Mouse (Mus musculus) G1E (cell line): Measurements from ENCODE around the gene Tfeb. TPM values are rescaled to one million over a fixed set of nuclear protein-coding genes. Genes with fewer than 3 reads are reported as not detected.

Source experiments
- ATAC-seq: 2 replicates; pipeline ENCODE4 v1.8.0; 2016; ENCODE audit warnings: mild to moderate bottlenecking; ENCODE audit not compliant: insufficient number of reproducible peaks, poor library complexity, low FRiP score, severe bottlenecking; ENCODE audit errors: extremely low read depth
- DNase-seq: peaks from one replicate; pipeline ENCODE4 v3.0.0; 2012; ENCODE audit warnings: low spot score
- H3K27me3 ChIP-seq: 2 replicates; pipeline ENCODE4 v1.6.1; 2012; ENCODE audit warnings: mild to moderate bottlenecking, low read length, inconsistent platforms; ENCODE audit not compliant: insufficient read depth
- H3K36me3 ChIP-seq: replicated peaks from 2 replicates; pipeline ENCODE3; 2012; ENCODE audit warnings: mild to moderate bottlenecking, inconsistent platforms
- H3K4me1 ChIP-seq: 2 replicates; pipeline ENCODE4 v1.6.1; 2012; ENCODE audit warnings: low read depth, low read length, inconsistent platforms, mixed read lengths; ENCODE audit not compliant: insufficient read depth
- H3K4me3 ChIP-seq: 2 replicates; pipeline ENCODE4 v1.5.1; 2012; ENCODE audit warnings: low read depth, mild to moderate bottlenecking, inconsistent platforms, low read length, moderate library complexity, mixed read lengths
- H3K9me3 ChIP-seq: replicated peaks from 2 replicates; pipeline ENCODE4 v1.6.1; 2012; ENCODE audit warnings: inconsistent platforms
- CTCF ChIP-seq: IDR thresholded peaks from 2 replicates; pipeline ENCODE4 v1.5.1; 2012; ENCODE audit warnings: low read depth, low read length, inconsistent platforms, mixed read lengths
- GATA1 ChIP-seq: IDR thresholded peaks from 2 replicates; pipeline ENCODE4 v1.6.1; 2012; ENCODE audit warnings: borderline replicate concordance, low read length, inconsistent platforms, mixed read lengths
- GATA2 ChIP-seq: IDR thresholded peaks from 2 replicates; pipeline ENCODE4 v1.6.1; 2012; ENCODE audit warnings: low read depth, low read length, inconsistent platforms, borderline replicate concordance
- POLR2AphosphoS5 ChIP-seq: IDR thresholded peaks from 2 replicates; pipeline ENCODE4 v1.6.1; 2012; ENCODE audit warnings: low read depth, low read length, inconsistent platforms; ENCODE audit not compliant: insufficient replicate concordance
- TAL1 ChIP-seq: conservative IDR thresholded peaks from 2 replicates; pipeline ENCODE4 v1.6.1; 2012; ENCODE audit warnings: low read depth, low read length, inconsistent platforms, mixed read lengths
- polyA plus RNA-seq: library from polyadenylated mRNA; stranded (reverse); fragments of >175 nt; gene quantifications from 2 replicates; pipeline ENCODE4 v1.2.3, GENCODE M21; 2012
- total RNA-seq, 2 experiments: library from RNA; stranded (forward) in 1 of 2; stranded (reverse) in 1 of 2; fragments of 200-1000 nt in 1 of 2; fragments of >200 nt in 1 of 2; fragmentation: Nextera tagmentation in 1 of 2; gene quantifications; 2 replicates each; pipeline ENCODE4 v1.2.3; 2014 to 2017

The Tfeb gene
- total and polyA plus RNA-seq, 3 experiments = 10.7 to 57.0 (median 11.9) TPM

DNA sequence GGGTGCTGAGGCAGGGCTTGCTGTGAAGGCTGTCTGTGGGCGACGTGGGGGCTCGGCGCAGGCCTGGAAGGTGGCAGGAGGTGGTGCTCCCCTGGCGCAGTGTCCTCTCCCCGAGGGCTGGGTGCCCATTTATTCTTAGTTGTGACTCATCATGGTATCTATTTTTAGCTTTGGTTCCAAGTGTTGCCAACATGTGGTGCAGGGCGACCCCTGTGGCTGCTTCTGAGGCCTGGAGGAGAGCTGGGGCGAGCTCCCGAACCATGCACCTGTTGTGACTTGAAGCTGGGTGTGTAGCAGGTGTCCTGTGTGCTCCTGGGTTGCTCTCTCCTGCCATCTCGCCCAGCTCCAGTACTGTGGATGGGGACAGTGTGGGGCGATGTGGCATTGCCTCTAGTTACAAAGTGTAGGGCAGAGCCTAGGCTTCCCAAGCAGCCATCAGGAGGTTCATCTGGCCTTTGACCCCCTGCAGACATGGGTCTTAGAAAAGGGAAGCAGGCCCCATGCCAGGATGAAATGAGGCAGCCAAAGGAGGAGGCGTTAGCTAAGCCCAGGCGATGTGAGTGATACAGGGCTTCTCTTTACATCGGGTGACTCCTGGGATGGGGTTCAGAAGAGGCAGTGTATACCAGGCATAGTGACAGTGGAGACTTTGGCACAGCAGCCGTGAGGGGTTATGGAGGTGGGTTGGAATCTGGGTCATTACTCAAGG lies 23.0 kb downstream of the Tfeb start:
- DNase-seq = no peak
- H3K4me1 ChIP-seq = peaks cover 55% of the 10 kb centered on the region
- no peak overlapping the region for H3K4me3 ChIP-seq
- peaks cover 46% of the 10 kb centered on the region for H3K36me3 ChIP-seq
- no peaks in the 10 kb centered on the region for H3K9me3 ChIP-seq
- no peak for TF ChIP-seq GATA2
- TF ChIP-seq CTCF = no peak
- no peak for TF ChIP-seq GATA1
- TF ChIP-seq TAL1 = no peak
- no peak for TF ChIP-seq POLR2AphosphoS5
- no peak for ATAC-seq
- H3K27me3 ChIP-seq = no peaks in the 10 kb centered on the region; the same call in 1 of the 2 replicates

DNA sequence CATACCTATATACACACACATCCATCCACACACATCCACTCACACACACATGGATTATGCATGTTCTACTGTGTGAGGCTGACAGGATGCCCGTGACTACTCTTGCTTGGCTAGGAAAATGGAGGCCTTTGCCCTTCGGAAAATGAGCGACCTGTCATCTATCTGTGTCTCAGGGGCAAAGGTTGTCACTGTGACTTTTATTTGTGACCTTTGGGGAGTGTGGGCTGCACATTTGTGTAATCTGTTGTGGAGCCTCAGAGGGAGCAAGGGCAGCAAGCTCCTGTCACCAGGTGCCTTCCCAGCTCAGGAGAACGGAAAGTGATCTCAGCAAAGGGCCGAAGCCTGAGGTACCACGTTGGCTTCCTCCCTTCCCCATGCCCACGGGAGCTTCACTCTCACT lies 25.2 kb downstream of the Tfeb start:
- H3K36me3 ChIP-seq = peaks cover 45% of the 10 kb centered on the region
- peaks cover 56% of the 10 kb centered on the region for H3K4me1 ChIP-seq
- no peaks in the 10 kb centered on the region; the same call in 1 of the 2 replicates for H3K27me3 ChIP-seq
- no peaks in the 10 kb centered on the region for H3K9me3 ChIP-seq
- no peak for ATAC-seq
- TF ChIP-seq POLR2AphosphoS5 = no peak
- TF ChIP-seq TAL1 = no peak
- TF ChIP-seq CTCF = no peak
- TF ChIP-seq GATA2 = no peak
- H3K4me3 ChIP-seq = no peak overlapping the region
- no peak for DNase-seq

GRCm38 (mm10) chr17:47762518-47763340 lies 25.9 kb downstream of the Tfeb start:
- H3K36me3 ChIP-seq = peaks cover 44% of the 10 kb centered on the region
- H3K9me3 ChIP-seq = no peaks in the 10 kb centered on the region
- H3K4me1 ChIP-seq = peaks cover 59% of the 10 kb centered on the region
- H3K27me3 ChIP-seq = no peaks in the 10 kb centered on the region; the same call in 1 of the 2 replicates
- no peak overlapping the region for H3K4me3 ChIP-seq
- ATAC-seq (no peak), DNase-seq (no peak)
- TF ChIP-seq CTCF (no peak), POLR2AphosphoS5 (no peak)

DNA sequence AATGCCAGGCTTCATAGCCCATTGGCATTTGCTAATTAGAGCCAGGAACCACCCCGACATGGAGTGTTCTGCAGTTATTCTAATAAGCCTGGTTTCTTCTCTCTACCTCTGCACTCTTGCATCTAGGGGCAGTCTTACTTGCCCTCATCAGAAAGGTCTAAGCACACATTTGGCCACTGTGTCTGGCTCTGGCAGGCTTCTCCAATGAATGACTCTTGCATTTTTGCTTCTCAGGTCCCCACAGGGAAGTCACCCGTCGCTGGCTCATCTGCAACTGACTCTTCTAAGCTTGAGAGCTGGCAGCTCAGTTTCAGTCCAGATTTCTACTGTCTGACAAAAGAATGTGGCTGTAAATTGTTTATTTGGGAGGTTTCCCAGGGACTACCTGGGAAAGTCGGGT lies 29.2 kb downstream of the Tfeb start:
- Histone ChIP-seq H3K9me3 (0 out of 2 replicates have a peak, but pooled peaks cover 2% of the 10 kb centered on the region), H3K36me3 (peaks cover 34% of the 10 kb centered on the region), H3K4me3 (no peak overlapping the region), H3K4me1 (peaks cover 59% of the 10 kb centered on the region), H3K27me3 (no peaks in the 10 kb centered on the region; the same call in 1 of the 2 replicates)
- DNase-seq (no peak), ATAC-seq (no peak)
- TF ChIP-seq TAL1 (no peak), GATA2 (no peak), GATA1 (no peak)

- ATAC-seq (peak; percentile 50; the same call in 1 of the 2 replicates), DNase-seq (peak; percentile 59)
- Histone ChIP-seq H3K4me1 (peaks cover 57% of the 10 kb centered on the region), H3K36me3 (peaks cover 34% of the 10 kb centered on the region), H3K9me3 (peaks cover 7% of the 10 kb centered on the region), H3K27me3 (no peaks in the 10 kb centered on the region; the same call in 1 of the 2 replicates), H3K4me3 (no peak overlapping the region)
- TF ChIP-seq POLR2AphosphoS5 = no peak
Measured at GRCm38 (mm10) chr17:47766407-47767043, 29.7 kb downstream of the Tfeb start.

- no peak for TF ChIP-seq CTCF
- TF ChIP-seq GATA1 = no peak
- no peak for TF ChIP-seq GATA2
- no peak for TF ChIP-seq TAL1
- no peak for TF ChIP-seq POLR2AphosphoS5
- Histone ChIP-seq H3K9me3 (peaks cover 13% of the 10 kb centered on the region), H3K4me3 (no peak overlapping the region; the same call in 1 of the 2 replicates), H3K36me3 (peaks cover 35% of the 10 kb centered on the region), H3K27me3 (no peaks in the 10 kb centered on the region; the same call in 1 of the 2 replicates), H3K4me1 (peaks cover 57% of the 10 kb centered on the region)
- peak; percentile 29; the same call in 1 of the 2 replicates for ATAC-seq
- no peak for DNase-seq
Measured at GRCm38 (mm10) chr17:47767081-47767455, 30.2 kb downstream of the Tfeb start.
